Mouse (Mus musculus) ZHBTc4 (cell line): ENCODE measurements around the gene Zbtb7b.
A peak's percentile ranks its signal among the peaks of the same experiment; 100 is the strongest.

ENCODE experiments used
- DNase-seq: peaks from one replicate; pipeline ENCODE4 v3.0.0-alpha.2; 2011; ENCODE audit warnings: low read depth, low spot score

The Zbtb7b gene

GRCm38 (mm10) chr3:89337062-89337720, 57.4 kb downstream of the Zbtb7b start:
- DNase-seq: no peak

GRCm38 (mm10) chr3:89336529-89336928, 58.0 kb downstream of the Zbtb7b start:
- peak; percentile 56 for DNase-seq

GRCm38 (mm10) chr3:89333053-89333452, 61.5 kb downstream of the Zbtb7b start:
- DNase-seq: no peak

GRCm38 (mm10) chr3:89332476-89332875, 62.1 kb downstream of the Zbtb7b start:
- no peak for DNase-seq

- no peak for DNase-seq
Observed at GRCm38 (mm10) chr3:89332013-89332412, 62.6 kb downstream of the Zbtb7b start.

- no peak for DNase-seq
Observed at GRCm38 (mm10) chr3:89331561-89331960, 63.0 kb downstream of the Zbtb7b start.

GRCm38 (mm10) chr3:89330948-89331347, 63.6 kb downstream of the Zbtb7b start:
- DNase-seq: no peak

GRCm38 (mm10) chr3:89330346-89330745, 64.2 kb downstream of the Zbtb7b start:
- no peak for DNase-seq

- peak; percentile 89 for DNase-seq
Observed at GRCm38 (mm10) chr3:89328623-89329022, 66.0 kb downstream of the Zbtb7b start.
